Mouse (Mus musculus): ENCODE measurements around the gene Acad12.

Gene Acad12

GRCm38 (mm10) chr5:121581945-121582344, 36.8 kb downstream of the Acad12 start:
- DNase-seq, result no peak

- no peak for DNase-seq
Measured at GRCm38 (mm10) chr5:121576927-121577488, 41.7 kb downstream of the Acad12 start.

DNA sequence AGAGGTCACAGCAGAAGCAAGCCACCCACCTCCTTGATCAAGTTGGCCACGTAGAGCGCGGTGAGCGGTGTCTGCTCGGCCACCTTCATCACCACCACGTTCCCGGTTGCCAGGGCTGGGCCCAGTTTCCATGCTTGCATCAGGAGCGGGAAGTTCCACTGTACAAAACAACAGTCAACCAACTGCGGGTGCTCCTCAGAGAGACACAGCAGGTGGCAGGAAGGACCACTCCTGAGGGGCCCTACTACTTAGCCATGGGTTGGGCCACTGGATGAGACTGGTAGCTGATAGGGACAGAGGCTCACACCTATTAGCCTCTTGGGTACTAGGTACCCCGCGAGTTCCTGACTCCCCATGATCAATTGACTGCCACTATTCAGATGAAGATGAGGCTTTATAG, 42.9 kb downstream of the Acad12 start:
- DNase-seq, result no peak

DNA sequence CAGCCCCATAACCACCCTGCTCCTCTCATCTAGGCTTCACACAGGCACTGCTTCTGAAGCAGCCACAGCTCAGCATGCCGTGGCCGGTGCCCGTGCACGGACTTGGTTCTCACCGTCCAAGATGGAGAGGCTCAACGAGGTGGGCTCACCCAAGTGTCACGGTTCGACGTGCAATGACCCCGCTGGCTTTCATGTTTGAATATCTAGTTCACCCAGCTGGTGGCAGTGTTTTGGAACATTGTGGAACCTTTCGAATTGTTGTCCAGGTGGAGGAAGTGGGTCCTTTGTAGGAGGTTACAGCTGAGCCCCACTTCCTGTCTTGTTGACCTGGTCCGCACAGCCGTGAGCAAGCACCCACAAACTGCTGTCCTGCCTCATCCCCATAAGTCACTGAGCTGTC, 44.6 kb downstream of the Acad12 start:
- no peak for DNase-seq

DNA sequence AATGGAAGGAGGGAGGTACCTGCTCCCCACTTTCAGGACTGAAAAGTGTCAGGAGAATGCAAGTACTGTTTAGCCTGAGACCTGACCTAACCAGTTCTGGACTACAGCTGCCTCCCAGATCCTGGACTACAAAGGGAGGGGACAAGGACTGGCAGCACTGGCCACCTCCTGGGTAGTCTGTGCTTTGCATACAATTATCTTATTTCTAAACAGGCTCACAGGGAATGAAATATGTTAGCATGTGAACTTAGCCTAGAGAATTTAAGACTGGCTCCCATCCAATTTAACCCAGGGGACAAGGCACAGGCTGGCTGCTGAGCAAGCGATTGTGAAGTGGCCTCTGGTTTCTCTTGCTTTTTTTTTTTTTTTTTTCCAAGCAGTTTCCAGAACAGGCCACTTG, 48.0 kb downstream of the Acad12 start:
- DNase-seq, result no peak

GRCm38 (mm10) chr5:121569881-121570420, 48.8 kb downstream of the Acad12 start:
- no peak for DNase-seq

GRCm38 (mm10) chr5:121566035-121566681, 52.6 kb downstream of the Acad12 start:
- DNase-seq, result no peak

GRCm38 (mm10) chr5:121564468-121564895, 54.3 kb downstream of the Acad12 start:
- peak; percentile 89 for DNase-seq

DNA sequence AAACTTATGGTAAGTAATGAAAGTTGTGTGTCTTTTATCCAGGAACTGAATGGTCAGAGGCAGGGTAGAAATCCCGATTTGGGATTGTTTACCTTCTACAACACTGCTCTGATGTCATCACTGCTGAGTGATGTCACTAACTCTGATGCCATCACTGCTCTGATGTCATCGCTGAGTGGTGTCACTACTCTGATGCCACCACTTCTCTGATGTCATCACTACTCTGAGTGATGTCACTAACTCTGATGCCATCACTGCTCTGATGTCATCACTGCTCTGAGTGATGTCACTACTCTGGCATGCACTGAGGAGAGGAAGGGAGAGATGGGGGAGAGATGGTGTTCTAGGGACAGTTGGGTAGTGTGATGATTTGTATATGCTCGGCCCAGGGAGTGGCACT, 56.3 kb downstream of the Acad12 start:
- no peak for DNase-seq

DNA sequence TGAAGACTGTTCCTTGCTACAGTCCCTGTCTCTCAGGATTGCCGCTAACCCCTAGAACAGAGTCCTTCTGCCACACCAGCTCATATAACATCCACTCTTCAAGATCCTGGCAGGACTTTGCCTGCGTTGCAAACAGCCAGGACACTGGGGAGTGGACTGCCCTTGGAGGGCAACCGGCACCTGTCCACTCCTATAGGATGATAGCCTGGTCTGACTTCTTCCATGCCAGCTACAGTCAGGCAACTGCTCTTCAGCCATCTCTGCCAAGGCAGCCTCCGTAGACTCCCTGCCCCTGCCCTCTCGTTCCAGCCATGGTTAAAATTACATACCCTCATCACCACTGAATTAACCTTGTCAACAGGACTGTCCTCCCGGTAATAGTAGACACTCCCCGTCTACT, 69.5 kb downstream of the Acad12 start:
- no peak for DNase-seq

GRCm38 (mm10) chr5:121547084-121547483, 71.7 kb downstream of the Acad12 start:
- no peak for DNase-seq
